Mouse (Mus musculus) inflammation-experienced regulatory T-cells, adult 6 months (primary cell): Measurements from ENCODE around the gene Lrrc18. TPM values are rescaled to one million over a fixed set of nuclear protein-coding genes. Genes with fewer than 3 reads are reported as not detected.

Source experiments
- ATAC-seq: one replicate; pipeline ENCODE4 v1.8.0; 2017
- polyA plus RNA-seq, 3 experiments: library from polyadenylated mRNA; unstranded; fragments of 100-300 nt; shearing (Covaris generic); gene quantifications; one replicate each; pipeline ENCODE4 v1.2.1; 2017

Gene Lrrc18
- polyA plus RNA-seq = under 1 TPM in 2 of 3 experiments, not detected in 1; 0.16 to 0.21 TPM

GRCm38 (mm10) chr14:32991082-32991481, at the start of gene Lrrc18:
Lrrc18 (plus strand) TSS chr14:32991382.
- ATAC-seq = no peak

GRCm38 (mm10) chr14:32947512-32947911, 43.7 kb upstream of the Lrrc18 start:
- no peak for ATAC-seq

- no peak for ATAC-seq
These were observed 40.6 kb upstream of the Lrrc18 start for GRCm38 (mm10) chr14:32950312-32951301.

- no peak for ATAC-seq
These were observed 34.7 kb upstream of the Lrrc18 start for GRCm38 (mm10) chr14:32956486-32956885.

DNA sequence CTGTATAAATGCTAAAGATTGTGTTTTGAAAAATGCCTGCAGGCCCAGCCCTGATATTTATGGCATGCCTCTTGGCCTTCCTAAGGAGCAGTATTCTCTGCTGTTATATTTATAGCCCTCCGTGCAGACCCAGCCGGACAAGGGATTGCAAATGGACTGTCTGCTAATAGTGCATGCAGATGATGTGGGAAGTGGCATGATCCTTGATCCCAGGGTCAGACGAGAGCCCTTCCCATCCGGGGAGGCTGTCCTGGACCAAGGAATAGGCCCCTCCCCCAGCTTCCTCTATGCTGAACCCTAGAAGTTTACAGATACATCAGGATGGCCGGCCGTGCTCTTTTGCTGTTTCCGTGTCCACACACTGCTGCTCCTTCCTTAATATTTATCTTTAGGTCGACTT, 32.5 kb upstream of the Lrrc18 start:
- ATAC-seq = no peak

GRCm38 (mm10) chr14:32960481-32960880, 30.7 kb upstream of the Lrrc18 start:
- ATAC-seq = no peak

DNA sequence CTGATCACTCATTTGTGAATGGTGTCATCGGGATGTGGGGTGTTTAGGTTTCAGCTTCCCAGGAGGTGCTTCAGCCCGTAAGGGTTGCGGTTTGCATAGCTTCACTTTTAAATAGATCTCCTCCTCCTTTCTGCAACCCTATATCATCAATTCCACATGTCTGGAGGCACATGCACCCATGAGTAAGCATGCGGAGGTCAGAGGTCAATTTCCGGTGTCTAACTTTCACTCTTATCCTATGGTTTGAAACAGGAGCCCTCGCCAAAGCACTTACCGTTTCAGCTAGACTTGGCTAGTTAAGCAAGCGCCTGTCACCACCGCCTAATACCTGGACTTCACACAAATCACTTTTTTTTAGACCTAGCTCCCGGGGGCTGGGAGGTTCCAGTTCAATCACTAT, 26.4 kb upstream of the Lrrc18 start:
- no peak for ATAC-seq

- ATAC-seq = no peak
These were observed 20.5 kb upstream of the Lrrc18 start for GRCm38 (mm10) chr14:32970700-32971099.

GRCm38 (mm10) chr14:32984176-32984738, 6.9 kb upstream of the Lrrc18 start:
- no peak for ATAC-seq

GRCm38 (mm10) chr14:32986659-32987058, 4.5 kb upstream of the Lrrc18 start:
- no peak for ATAC-seq

- ATAC-seq = no peak
These were observed 3.9 kb downstream of the Lrrc18 start for GRCm38 (mm10) chr14:32994954-32995636.

DNA sequence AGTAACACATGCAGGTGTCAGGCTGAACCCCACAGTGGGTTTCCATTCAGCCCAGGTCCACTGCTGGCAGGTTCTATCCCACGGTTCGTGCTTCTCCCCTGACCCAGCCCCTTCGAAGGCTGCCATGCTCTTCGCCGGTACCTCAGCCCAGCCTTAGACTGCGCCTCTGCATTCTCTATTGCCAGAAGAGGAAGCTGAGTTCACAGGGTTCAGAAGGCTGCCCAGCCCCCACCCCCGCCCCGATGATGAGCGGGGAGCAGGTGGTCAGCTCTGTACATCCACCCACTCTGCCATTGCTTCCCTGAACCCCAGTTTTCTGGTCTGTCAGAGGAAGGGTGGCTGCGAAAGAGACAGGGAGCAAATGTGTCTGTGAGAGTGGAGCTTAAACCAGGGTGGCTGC, 8.3 kb downstream of the Lrrc18 start:
- no peak for ATAC-seq

DNA sequence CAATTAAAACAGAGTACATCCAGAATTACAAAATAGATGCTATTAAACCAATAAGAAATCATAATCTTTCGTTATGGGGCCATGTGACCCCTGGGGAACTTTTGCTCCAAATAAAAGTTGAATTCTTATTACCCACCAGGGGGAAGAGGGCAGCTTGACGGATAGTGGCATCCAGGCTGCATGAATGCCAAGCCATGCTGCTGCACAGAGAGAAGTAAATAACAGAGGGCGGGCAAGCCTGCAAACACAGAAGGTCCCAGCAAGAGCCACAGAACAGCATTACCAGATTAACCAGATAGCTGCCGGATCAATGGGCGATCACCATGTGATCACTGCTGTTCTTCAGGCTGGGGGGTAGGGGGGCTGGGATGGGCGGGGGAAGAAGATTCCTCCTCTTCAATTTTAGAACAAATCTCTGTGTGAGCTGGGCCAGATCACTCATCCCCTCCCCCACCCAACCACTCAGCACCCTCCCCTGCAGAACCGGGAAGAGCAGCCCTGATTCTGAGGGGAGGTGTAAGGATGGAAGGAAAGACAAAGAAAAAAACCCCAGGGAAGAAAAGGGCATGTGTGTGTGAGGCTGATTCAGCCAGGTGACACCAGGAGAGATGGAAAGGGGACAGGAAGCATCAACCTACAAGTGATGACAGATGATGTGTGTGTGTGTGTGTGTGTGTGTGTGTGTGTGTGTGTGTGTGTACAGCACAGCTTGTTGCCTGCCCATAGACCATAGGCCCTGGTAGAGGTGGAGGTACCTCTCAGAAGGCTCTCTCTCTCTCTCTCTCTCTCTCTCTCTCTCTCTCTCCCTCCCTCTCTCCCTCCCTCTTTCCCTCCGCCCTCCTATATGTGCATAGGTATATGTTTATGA, 9.2 kb downstream of the Lrrc18 start:
- ATAC-seq = no peak

GRCm38 (mm10) chr14:33005114-33005513, 13.9 kb downstream of the Lrrc18 start:
- no peak for ATAC-seq

- ATAC-seq = no peak
These were observed 16.5 kb downstream of the Lrrc18 start for GRCm38 (mm10) chr14:33007638-33008037.

GRCm38 (mm10) chr14:33019050-33019449, 27.9 kb downstream of the Lrrc18 start:
- no peak for ATAC-seq

- no peak for ATAC-seq
These were observed 28.4 kb downstream of the Lrrc18 start for GRCm38 (mm10) chr14:33019606-33020005.

DNA sequence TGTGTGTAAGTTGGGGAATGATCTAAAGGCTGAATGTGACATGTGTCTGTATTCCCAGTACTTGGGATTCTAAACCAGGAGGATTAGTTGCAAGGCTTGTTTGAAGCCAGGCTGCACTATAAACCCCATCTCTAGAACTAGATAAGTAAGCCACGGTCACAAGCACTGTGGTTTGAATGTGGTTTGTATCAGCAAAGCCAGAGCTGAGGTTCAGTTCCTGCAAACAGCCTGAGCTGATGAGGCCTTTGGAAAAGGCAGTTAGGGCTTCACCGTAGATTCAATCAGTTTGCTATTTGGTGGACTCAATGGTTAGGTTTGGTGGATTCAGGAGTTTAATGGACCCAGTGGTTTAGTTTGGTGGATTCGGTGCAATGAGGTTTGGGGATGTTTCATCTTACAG, 39.7 kb downstream of the Lrrc18 start:
- no peak for ATAC-seq

DNA sequence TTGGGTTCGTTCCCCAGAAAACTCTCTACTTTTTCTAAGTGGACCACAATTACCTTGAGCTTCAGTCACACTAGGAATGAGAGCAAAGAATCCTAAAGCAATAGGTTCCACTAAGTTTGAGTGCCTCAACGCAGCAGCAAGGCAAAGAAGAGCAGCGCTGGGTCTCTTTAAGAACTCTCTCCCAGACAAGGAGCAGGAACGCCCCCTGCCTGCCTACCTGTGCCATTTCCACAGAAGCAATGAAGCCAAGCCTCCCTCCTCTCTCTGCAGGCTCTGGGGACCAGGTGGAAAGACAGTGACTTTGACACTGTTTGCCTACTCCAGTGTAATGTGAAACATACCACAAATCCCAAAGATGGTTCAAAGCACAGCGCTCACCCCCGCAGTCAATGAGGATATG, 42.2 kb downstream of the Lrrc18 start:
- ATAC-seq = no peak

GRCm38 (mm10) chr14:33035386-33035785, 44.2 kb downstream of the Lrrc18 start:
- ATAC-seq = no peak

DNA sequence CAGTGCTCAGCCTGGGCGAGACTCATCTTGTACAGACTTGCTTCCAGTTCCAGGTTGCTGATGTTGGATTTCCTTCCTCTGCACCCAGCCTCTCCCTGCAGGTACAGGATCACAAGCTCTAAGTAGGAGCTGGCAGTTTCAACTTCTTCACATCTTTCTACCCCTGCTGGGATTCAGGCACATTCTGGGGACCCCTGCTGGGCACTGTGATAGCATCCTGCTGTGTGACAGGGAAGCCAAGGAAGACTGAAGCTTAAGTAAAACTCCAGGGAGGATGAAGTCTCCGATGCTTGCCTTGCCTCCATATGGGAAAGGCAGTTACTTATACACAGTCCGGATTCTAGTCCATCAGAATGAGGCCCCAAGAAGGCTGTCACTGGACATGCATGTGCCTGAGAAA, 45.6 kb downstream of the Lrrc18 start:
- no peak for ATAC-seq

DNA sequence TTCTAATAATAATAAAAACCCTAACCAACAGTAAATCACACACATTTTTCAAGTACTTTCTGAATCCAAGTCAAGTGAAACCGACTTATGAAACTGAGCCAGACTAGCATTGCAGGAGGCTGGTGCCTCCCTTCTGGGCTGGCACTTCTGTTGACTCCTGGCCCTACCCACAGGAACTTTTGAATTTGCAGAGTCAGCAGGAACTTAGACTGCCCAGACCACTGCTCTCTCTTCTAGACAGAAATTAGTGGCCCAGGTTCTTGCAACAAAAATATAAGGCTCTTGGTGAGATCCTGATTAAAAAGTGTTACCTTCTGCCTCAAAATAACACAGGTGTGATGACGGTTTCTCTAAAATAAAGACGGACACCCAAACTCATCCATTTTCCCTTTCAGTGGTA, 54.0 kb downstream of the Lrrc18 start:
- no peak for ATAC-seq
